Mouse (Mus musculus) ES-E14 (cell line): ENCODE results near the gene Kndc1.

ENCODE experiments used
- MAFK ChIP-seq: IDR thresholded peaks from 2 replicates; pipeline ENCODE4 v1.6.1; 2014; ENCODE audit warnings: mild to moderate bottlenecking, low read depth, low read length, inconsistent platforms; ENCODE audit not compliant: insufficient read depth
- ZC3H11A ChIP-seq: IDR thresholded peaks from 2 replicates; pipeline ENCODE4 v1.6.1; 2012; ENCODE audit warnings: low read depth, mild to moderate bottlenecking, inconsistent platforms, low read length, borderline replicate concordance

- no peak for TF ChIP-seq ZC3H11A
- TF ChIP-seq MAFK, result no peak
Observed at GRCm38 (mm10) chr7:139968428-139968827, 73.9 kb downstream of the Kndc1 start.
